Mouse (Mus musculus) forebrain, embryonic 13.5 days (tissue): ENCODE measurements around the gene Wdr1. TPM values are rescaled to one million over a fixed set of nuclear protein-coding genes. Genes with fewer than 3 reads are reported as not detected.
"Not testable (repeated sequence)": the region's sequence is repeated elsewhere in the genome, so short reads cannot be mapped to it uniquely, and the experiment has no call there.

ENCODE experiments used
- ATAC-seq: fragments of 200-750 bp; cut with Nextera tagmentation; 2 replicates; pipeline ENCODE4 v1.8.0; 2017
- H3K27ac ChIP-seq: fragments of 300-500 bp; sonication (generic); 2 replicates; pipeline ENCODE4 v1.5.1; 2015; ENCODE audit warnings: inconsistent platforms, mild to moderate bottlenecking, moderate library complexity
- H3K27me3 ChIP-seq: fragments of 300-500 bp; sonication (generic); 2 replicates; pipeline ENCODE4 v1.6.1; 2015; ENCODE audit warnings: mild to moderate bottlenecking, inconsistent platforms
- H3K36me3 ChIP-seq: fragments of 300-500 bp; sonication (generic); 2 replicates; pipeline ENCODE4 v1.6.1; 2015; ENCODE audit warnings: mild to moderate bottlenecking, inconsistent platforms; ENCODE audit not compliant: poor library complexity, severe bottlenecking
- H3K4me1 ChIP-seq: fragments of 300-500 bp; sonication (generic); 2 replicates; pipeline ENCODE4 v1.6.1; 2015; ENCODE audit warnings: inconsistent platforms
- H3K4me2 ChIP-seq: fragments of 300-500 bp; sonication (generic); 2 replicates; pipeline ENCODE4 v1.6.1; 2015; ENCODE audit warnings: inconsistent platforms, mild to moderate bottlenecking, moderate library complexity
- H3K4me3 ChIP-seq: fragments of 300-500 bp; sonication (generic); 2 replicates; pipeline ENCODE4 v1.5.1; 2015; ENCODE audit warnings: mild to moderate bottlenecking, inconsistent platforms
- H3K9ac ChIP-seq: fragments of 300-500 bp; sonication (generic); 2 replicates; pipeline ENCODE4 v1.6.1; 2015; ENCODE audit warnings: mild to moderate bottlenecking, inconsistent platforms
- H3K9me3 ChIP-seq: fragments of 300-500 bp; sonication (generic); replicated peaks from 2 replicates; pipeline ENCODE4 v1.6.1; 2016; ENCODE audit warnings: inconsistent platforms
- WGBS: fragments of 180-500 bp; shearing (Covaris S2); methylation state at CpG from one replicate; pipeline ENCODE4 v1.1.7; 2015; 5-methylcytosine and 5-hydroxymethylcytosine counted together
- polyA plus RNA-seq: library from polyadenylated mRNA; unstranded; fragments of >200 nt; fragmentation: Nextera tagmentation; extraction: Ambion mirVana; gene quantifications from 2 replicates; pipeline ENCODE4 v1.2.1, GENCODE M21; 2015

The Wdr1 gene
- polyA plus RNA-seq, 1 experiment from 2014 or later = 135 TPM

GRCm38 (mm10) chr5:38488673-38489615 lies 74.1 kb downstream of the Wdr1 start:
- H3K36me3 ChIP-seq = no peaks in the 10 kb centered on the region
- ATAC-seq = no peak
- no peak overlapping the region for H3K9ac ChIP-seq

GRCm38 (mm10) chr5:38488026-38488425 lies 75.0 kb downstream of the Wdr1 start:
- no peaks in the 10 kb centered on the region for H3K36me3 ChIP-seq
- 59% methylated on average over 6 of the region's 6 CpGs for WGBS
- H3K27me3 ChIP-seq = no peaks in the 10 kb centered on the region
- no peak overlapping the region for H3K4me2 ChIP-seq
- H3K9me3 ChIP-seq = no peaks in the 10 kb centered on the region
- no peaks in the 10 kb centered on the region for H3K4me1 ChIP-seq
- H3K9ac ChIP-seq = no peak overlapping the region
- H3K4me3 ChIP-seq = no peak overlapping the region
- no peak overlapping the region for H3K27ac ChIP-seq
- no peak for ATAC-seq

More at GRCm38 (mm10) chr5:38488673-38489615, 74.1 kb downstream of the Wdr1 start:
- Histone ChIP-seq H3K4me3 (no peak overlapping the region), H3K27ac (no peak overlapping the region), H3K27me3 (no peaks in the 10 kb centered on the region), H3K9me3 (no peaks in the 10 kb centered on the region), H3K4me1 (no peaks in the 10 kb centered on the region), H3K4me2 (no peak overlapping the region)
- WGBS = 85% methylated on average over 20 of the region's 20 CpGs

GRCm38 (mm10) chr5:38487247-38487646 lies 75.8 kb downstream of the Wdr1 start:
- Histone ChIP-seq H3K9me3 (no peaks in the 10 kb centered on the region), H3K4me3 (no peak overlapping the region), H3K9ac (no peak overlapping the region), H3K27ac (no peak overlapping the region), H3K4me2 (no peak overlapping the region), H3K4me1 (no peaks in the 10 kb centered on the region), H3K27me3 (no peaks in the 10 kb centered on the region), H3K36me3 (no peaks in the 10 kb centered on the region)
- no peak for ATAC-seq
- 86% methylated on average over 4 of the region's 4 CpGs for WGBS

GRCm38 (mm10) chr5:38485946-38486345 lies 77.1 kb downstream of the Wdr1 start:
- no peak overlapping the region for H3K9ac ChIP-seq
- no peaks in the 10 kb centered on the region for H3K4me1 ChIP-seq
- no peak for ATAC-seq
- no peaks in the 10 kb centered on the region for H3K9me3 ChIP-seq
- no peak overlapping the region for H3K4me2 ChIP-seq
- no peak overlapping the region for H3K27ac ChIP-seq
- 79% methylated on average over 4 of the region's 4 CpGs for WGBS
- peaks cover 1% of the 10 kb centered on the region; the same call in 1 of the 2 replicates for H3K27me3 ChIP-seq
- H3K4me3 ChIP-seq = no peak overlapping the region
- H3K36me3 ChIP-seq = no peaks in the 10 kb centered on the region

- WGBS = 78% methylated on average over 7 of the region's 7 CpGs
- Histone ChIP-seq H3K4me2 (no peak overlapping the region), H3K4me1 (peaks cover 13% of the 10 kb centered on the region), H3K36me3 (no peaks in the 10 kb centered on the region), H3K27ac (no peak overlapping the region), H3K9ac (no peak overlapping the region), H3K9me3 (no peaks in the 10 kb centered on the region), H3K27me3 (peaks cover 2% of the 10 kb centered on the region; the same call in 1 of the 2 replicates), H3K4me3 (no peak overlapping the region)
- ATAC-seq = no peak
Measured at GRCm38 (mm10) chr5:38483518-38484110, 79.4 kb downstream of the Wdr1 start.

- Histone ChIP-seq H3K4me3 (no peak overlapping the region), H3K9me3 (no peaks in the 10 kb centered on the region), H3K27me3 (peaks cover 2% of the 10 kb centered on the region; the same call in 1 of the 2 replicates), H3K4me2 (peak overlapping the region; percentile 45), H3K27ac (no peak overlapping the region), H3K36me3 (no peaks in the 10 kb centered on the region), H3K9ac (no peak overlapping the region), H3K4me1 (peaks cover 13% of the 10 kb centered on the region)
- ATAC-seq = no peak
- 82% methylated on average over 10 of the region's 10 CpGs for WGBS
Measured at GRCm38 (mm10) chr5:38480822-38481707, 82.0 kb downstream of the Wdr1 start.

GRCm38 (mm10) chr5:38479908-38480725 lies 82.9 kb downstream of the Wdr1 start:
- Histone ChIP-seq H3K9me3 (no peaks in the 10 kb centered on the region), H3K4me3 (0 out of 2 replicates have a peak overlapping the region, but pooled peaks have one; percentile 7), H3K4me1 (peaks cover 13% of the 10 kb centered on the region), H3K9ac (peak overlapping the region; percentile 22), H3K4me2 (peak overlapping the region; percentile 45), H3K27me3 (peaks cover 2% of the 10 kb centered on the region; the same call in 1 of the 2 replicates), H3K36me3 (no peaks in the 10 kb centered on the region), H3K27ac (no peak overlapping the region)
- ATAC-seq = peak; percentile 59
- 33% methylated on average over 22 of the region's 22 CpGs for WGBS

- not testable (repeated sequence) for H3K4me3 ChIP-seq, H3K9ac ChIP-seq
- H3K4me2 ChIP-seq = peak overlapping the region; percentile 45
Measured at GRCm38 (mm10) chr5:38479545-38479907, 83.5 kb downstream of the Wdr1 start.

GRCm38 (mm10) chr5:38479027-38479426 lies 84.0 kb downstream of the Wdr1 start:
- Histone ChIP-seq H3K9me3 (no peaks in the 10 kb centered on the region), H3K36me3 (no peaks in the 10 kb centered on the region), H3K4me2 (no peak overlapping the region), H3K27ac (no peak overlapping the region), H3K9ac (no peak overlapping the region), H3K4me3 (no peak overlapping the region), H3K27me3 (peaks cover 2% of the 10 kb centered on the region; the same call in 1 of the 2 replicates), H3K4me1 (peaks cover 13% of the 10 kb centered on the region)
- peak; percentile 46 for ATAC-seq
- WGBS = 43% methylated on average over 4 of the region's 4 CpGs

More at GRCm38 (mm10) chr5:38479545-38479907, 83.5 kb downstream of the Wdr1 start:
- peaks cover 13% of the 10 kb centered on the region for H3K4me1 ChIP-seq
- ATAC-seq = peak; percentile 11; the same call in 1 of the 2 replicates
- not testable (repeated sequence) for H3K27ac ChIP-seq, H3K36me3 ChIP-seq, H3K9me3 ChIP-seq, H3K27me3 ChIP-seq

GRCm38 (mm10) chr5:38477731-38478445 lies 85.1 kb downstream of the Wdr1 start:
- Histone ChIP-seq H3K9ac (no peak overlapping the region), H3K4me1 (peaks cover 13% of the 10 kb centered on the region), H3K4me3 (no peak overlapping the region), H3K9me3 (no peaks in the 10 kb centered on the region), H3K36me3 (no peaks in the 10 kb centered on the region), H3K27me3 (peaks cover 2% of the 10 kb centered on the region; the same call in 1 of the 2 replicates), H3K27ac (no peak overlapping the region), H3K4me2 (no peak overlapping the region)
- 92% methylated on average over 7 of the region's 7 CpGs for WGBS
- no peak for ATAC-seq
